Mouse (Mus musculus) regulatory T cell (primary cell): Measurements from ENCODE around the gene Rassf7.
"Not testable (repeated sequence)": the region's sequence is repeated elsewhere in the genome, so short reads cannot be mapped to it uniquely, and the experiment has no call there.

Experiments
- in situ Hi-C: fragments of 300-600 bp; cut with MboI, MseI; formaldehyde crosslinking; loops from one replicate; pipeline ENCODE4 v1.15.1; 2025; ENCODE audit warnings: high pct_unique_total_duplicates

Rassf7 gene

DNA sequence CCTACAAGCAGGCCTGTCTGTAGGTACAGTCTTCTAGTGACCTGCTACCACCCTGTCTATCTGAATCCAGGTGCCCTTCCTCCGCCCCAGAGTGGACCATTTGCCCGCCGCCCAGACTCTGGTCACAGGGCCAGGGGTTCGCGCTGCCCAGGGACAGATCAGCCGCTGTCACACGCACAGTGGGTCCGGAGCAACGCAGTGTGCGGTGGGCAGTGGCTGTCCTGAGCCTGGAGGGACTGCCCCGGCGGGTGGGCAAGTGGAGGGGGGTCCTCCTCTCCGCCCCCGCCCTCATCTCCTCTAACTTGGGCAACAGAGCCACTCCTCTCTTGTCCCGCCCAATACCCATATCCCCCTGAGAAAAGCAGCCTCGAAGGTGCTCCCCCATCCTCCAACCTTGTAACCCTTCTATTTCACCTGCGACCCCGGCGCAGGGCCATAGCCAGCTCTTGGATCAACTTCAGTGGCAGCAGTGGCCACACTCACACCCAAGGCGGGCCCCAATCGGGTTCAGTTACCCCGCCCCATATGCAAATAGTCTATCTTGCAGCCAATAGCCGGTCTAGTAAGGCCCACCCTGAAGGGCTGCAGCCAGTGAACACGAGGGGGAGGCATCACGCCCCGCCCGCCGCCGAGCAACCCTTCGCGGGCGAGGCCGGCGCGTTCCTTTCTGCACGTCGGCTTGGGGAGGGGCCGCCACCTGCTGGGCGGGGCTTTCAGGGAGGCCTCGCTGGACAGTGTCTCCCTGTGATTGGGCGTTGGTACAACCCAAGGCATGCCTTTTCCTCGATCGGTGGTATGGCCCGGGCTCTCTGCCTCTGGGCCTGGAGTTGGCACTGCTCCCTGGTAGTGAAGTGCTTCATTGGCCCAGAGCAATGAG is 5.8 kb downstream of the Rassf7 start:
- in situ Hi-C loops, result no loop called here

GRCm38 (mm10) chr7:141222126-141222467 is 6.4 kb downstream of the Rassf7 start:
- in situ Hi-C loops, result no loop called here

DNA sequence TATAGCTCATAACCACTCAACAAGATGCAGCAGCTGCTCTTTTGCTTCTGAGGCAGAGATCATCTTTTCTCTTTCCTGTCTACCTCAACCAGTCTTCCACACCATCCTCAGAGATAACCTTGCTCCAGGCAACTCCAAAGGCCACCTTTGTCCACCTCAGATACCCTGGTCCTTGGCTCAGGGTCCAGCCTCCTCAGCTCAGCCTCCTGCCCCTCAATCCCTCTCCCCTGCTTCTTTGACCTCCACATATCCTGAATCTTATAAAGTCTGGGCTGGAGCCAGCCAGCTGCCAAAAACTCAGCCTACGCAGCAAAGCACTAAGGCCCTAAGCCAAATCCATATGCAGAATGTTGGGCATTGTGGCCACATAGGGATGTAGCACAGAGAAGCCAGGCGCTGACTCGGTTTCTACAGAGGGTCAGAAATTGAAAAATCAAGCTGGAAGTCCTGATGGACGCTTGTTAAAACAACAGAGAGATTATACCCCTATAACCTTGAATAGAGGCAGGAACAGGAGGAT is 7.1 kb downstream of the Rassf7 start:
- in situ Hi-C loops, result no loop called here

DNA sequence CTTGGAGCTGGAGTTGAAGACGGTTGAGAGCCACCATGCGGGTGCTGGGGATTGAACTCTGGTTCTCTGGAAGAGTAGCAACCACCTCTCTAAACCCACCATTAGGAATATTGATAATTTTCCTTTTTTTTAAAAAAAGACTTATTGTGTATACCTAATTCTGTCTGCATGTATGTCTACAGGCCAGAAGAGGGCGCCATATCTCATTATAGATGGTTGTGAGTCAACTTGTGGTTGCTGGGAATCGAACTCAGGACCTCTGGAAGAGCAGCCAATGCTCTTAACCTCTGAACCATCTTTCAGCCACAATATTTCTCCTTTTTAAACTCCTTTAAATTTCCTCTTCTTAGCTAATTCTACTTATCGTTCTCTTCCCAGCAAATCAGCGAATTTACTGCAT is 10.9 kb downstream of the Rassf7 start:
- in situ Hi-C loops, result no loop called here

- in situ Hi-C loops, result no loop called here
Measured at GRCm38 (mm10) chr7:141227796-141228195, 12.1 kb downstream of the Rassf7 start.

- in situ Hi-C loops, result no loop called here
Measured at GRCm38 (mm10) chr7:141228279-141229067, 12.8 kb downstream of the Rassf7 start, which contains the start of gene Phrf1. TSS of gene Phrf1 (plus strand) at chr7:141228784.

DNA sequence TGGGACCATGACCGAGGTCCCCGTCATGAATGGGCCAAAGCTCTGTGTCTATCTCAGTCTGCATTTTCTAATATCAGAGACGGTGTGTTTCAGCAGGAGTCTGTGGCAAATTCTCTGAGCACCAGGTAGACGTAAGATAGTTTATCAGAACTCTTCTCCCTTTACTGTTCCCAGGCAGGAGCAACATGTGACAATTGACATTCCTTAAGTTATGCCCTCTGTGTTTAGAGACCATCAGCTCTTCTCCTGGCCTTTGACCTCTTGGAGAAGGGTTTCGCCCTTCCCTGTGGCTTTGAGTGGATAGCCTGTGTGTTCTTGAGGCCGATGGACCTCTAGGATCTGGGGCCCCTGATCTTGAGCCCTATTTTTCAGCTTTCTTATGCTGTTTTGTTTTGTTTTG is 14.0 kb downstream of the Rassf7 start:
- in situ Hi-C loops, result no loop called here

- in situ Hi-C loops, result no loop called here
Measured at GRCm38 (mm10) chr7:141230570-141230969, 14.9 kb downstream of the Rassf7 start.

DNA sequence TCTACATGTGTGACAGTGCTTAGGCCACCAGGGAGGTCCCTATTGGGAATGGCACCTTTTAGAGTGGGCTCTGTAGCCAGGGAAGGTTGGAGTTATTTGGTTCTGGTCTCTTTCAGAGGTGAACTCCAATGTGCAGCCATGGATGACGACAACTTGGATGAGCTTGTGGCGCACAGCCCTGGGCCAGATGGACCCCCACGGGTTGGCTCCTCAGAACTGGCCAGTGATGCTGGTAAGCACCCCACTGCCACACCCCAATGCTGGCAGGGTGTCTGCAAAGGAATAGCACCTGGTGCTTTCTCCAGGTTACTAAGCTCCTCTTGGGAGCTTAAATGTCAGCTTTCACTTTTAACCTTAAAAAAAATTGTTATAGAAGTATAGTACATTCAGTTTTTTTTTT is 15.5 kb downstream of the Rassf7 start:
- in situ Hi-C loops, result no loop called here

DNA sequence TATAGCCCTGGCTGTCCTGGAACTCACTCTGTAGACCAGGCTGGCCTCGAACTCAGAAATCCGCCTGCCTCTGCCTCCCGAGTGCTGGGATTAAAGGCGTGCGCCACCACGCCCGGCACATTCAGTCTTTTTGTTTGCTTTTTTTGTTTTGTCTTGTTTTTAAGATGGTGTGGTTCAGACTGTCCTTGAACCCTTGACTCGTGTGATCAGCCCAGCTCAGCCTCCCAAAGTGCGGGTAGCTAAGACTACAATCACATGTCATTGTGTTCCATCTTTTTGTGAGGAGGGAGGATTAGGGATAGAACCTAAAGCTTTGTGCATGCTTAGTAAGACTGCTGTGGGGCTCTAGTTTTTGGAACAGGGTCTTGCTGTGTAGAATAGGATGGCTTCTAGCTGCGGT is 15.9 kb downstream of the Rassf7 start:
- in situ Hi-C loops, result no loop called here

GRCm38 (mm10) chr7:141250486-141250885 is 34.8 kb downstream of the Rassf7 start:
- in situ Hi-C loops, result not testable (repeated sequence)

DNA sequence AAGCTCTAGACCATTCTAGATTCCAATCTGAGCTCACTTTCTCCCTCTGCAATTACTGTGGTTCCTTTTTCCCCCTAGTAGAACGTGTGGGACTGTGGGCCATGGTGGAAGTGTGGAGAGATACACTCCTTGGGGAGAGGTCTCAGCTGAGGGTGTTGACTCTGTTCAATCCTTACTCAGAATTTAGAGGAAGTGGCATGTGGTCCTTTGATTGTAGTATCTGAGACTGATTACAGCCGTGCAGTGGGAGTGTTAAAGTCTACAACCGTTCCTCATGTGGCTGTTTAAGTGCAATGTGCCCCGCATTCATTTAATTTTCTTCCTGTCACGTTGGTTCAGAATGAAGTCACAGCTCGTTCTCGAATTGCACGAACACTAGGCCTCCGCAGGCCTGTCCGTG is 40.5 kb downstream of the Rassf7 start:
- in situ Hi-C loops, result no loop called here

- in situ Hi-C loops, result no loop called here
Measured at GRCm38 (mm10) chr7:141261480-141261879, 45.8 kb downstream of the Rassf7 start.

DNA sequence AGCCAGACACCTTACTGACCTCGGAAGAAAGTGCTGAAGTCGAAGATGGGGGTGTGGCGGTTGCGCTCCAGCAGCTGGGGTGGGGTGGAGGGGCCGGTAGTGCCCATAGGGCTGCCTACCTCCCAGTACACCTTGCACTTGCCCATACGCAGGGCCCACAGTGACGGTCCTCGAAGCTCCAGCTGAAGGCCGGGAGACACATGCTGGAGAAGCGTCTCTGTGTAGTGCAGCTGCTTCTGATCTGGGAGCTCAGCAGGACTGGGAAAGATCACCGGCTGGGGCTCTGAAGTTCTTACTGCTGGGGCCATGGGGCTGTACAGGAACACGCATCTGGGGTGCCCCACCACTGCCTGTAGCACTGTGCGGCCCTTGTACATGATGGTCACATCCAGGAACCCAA is 48.0 kb downstream of the Rassf7 start:
- in situ Hi-C loops, result no loop called here

- in situ Hi-C loops, result no loop called here
Measured at GRCm38 (mm10) chr7:141264041-141264700, 48.5 kb downstream of the Rassf7 start.

DNA sequence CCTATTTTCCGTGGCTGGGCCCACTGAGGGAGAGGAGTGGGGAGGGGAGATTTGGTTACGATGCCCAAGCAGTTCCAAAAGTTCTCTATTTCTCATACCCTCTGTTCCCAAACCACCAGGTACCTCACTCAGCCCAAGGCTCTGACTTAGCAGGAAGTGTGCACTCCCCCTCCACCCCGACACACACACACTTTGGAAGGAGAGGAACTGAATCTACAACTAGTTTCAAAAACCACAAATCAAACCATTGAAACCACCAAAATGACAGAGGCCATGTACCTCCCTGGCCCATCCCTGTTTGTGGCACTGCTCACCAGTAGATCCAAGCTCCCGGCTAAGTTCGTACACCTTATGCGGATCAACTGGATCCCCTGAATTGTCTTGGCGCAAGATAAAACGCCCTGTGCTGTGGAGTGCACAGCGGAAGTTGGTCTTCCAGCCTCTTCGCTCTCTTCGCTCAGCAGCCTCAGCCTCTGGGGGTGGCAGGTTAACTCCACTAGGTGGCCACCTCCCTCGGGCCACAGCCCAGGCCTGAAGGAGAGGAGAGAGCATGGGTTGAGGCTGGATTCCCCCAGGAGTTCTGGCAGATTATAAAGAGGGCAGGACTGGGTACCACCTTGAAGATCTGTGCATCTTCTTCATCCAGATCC is 49.2 kb downstream of the Rassf7 start:
- in situ Hi-C loops, result no loop called here

- in situ Hi-C loops, result no loop called here
Measured at GRCm38 (mm10) chr7:141265411-141265738, 49.7 kb downstream of the Rassf7 start.

GRCm38 (mm10) chr7:141265739-141266561 is 50.3 kb downstream of the Rassf7 start, which contains the start of gene Irf7:
TSS of gene Irf7 (minus strand) at chr7:141266481.
- in situ Hi-C loops, result no loop called here
